Mouse (Mus musculus) bone marrow, adult 2 months (tissue): ENCODE measurements around the gene Rundc1. TPM values are rescaled to one million over a fixed set of nuclear protein-coding genes. Genes with fewer than 3 reads are reported as not detected.

ENCODE experiments used
- H3K27ac ChIP-seq: fragments of 200-500 bp; 2 replicates; pipeline ENCODE4 v1.5.1; 2012; ENCODE audit warnings: low read depth, mild to moderate bottlenecking, control low read depth, inconsistent platforms, low read length; ENCODE audit not compliant: control insufficient read depth, poor library complexity, insufficient read depth
- H3K4me1 ChIP-seq: fragments of 200-500 bp; 2 replicates; pipeline ENCODE4 v1.6.1; 2011; ENCODE audit warnings: low read length; ENCODE audit not compliant: control insufficient read depth, insufficient read depth
- H3K4me3 ChIP-seq: fragments of 200-500 bp; replicated peaks from 2 replicates; pipeline ENCODE3; 2011; ENCODE audit warnings: mild to moderate bottlenecking, low read depth, low read length, control low read depth; ENCODE audit not compliant: control insufficient read depth
- CTCF ChIP-seq: fragments of 200-500 bp; IDR thresholded peaks from 2 replicates; pipeline ENCODE4 v1.5.1; 2011; ENCODE audit warnings: low read length, control low read depth; ENCODE audit not compliant: control insufficient read depth, insufficient read depth
- POLR2A ChIP-seq: fragments of 200-500 bp; IDR thresholded peaks from 2 replicates; pipeline ENCODE4 v1.6.1; 2011; ENCODE audit warnings: low read depth, mild to moderate bottlenecking, control low read depth, low read length, borderline replicate concordance; ENCODE audit not compliant: control insufficient read depth
- WGBS: fragments of 180-500 bp; shearing (Covaris S2); methylation state at CpG from one replicate; pipeline ENCODE4 v1.1.7; 2018; 5-methylcytosine and 5-hydroxymethylcytosine counted together
- polyA plus RNA-seq: library from polyadenylated mRNA; stranded (reverse); fragments of >200 nt; gene quantifications from 2 replicates; pipeline ENCODE4 v1.2.4, GENCODE M21; 2011; ENCODE audit warnings: low replicate concordance; ENCODE audit not compliant: missing spikeins, insufficient read depth, insufficient read length

The Rundc1 gene
- polyA plus RNA-seq, 1 experiment = 10.7 TPM

DNA sequence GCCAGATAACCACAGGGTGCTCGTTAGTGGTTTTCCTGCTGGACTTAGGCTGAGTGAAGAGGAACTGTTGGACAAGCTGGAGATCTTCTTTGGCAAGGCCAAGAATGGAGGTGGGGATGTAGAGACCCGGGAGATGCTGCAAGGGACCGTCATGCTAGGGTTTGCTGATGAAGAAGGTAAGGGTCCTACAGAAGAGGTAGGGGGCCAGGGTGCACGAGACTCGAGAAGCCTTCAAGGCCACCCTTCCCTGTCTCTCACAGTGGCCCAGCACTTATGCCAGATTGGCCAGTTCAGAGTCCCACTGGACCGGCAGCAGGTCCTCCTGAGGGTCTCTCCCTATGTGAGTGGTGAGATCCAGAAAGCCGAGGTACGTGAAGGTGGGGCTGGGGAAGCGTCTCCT lies 32.7 kb downstream of the Rundc1 start:
- no peaks in the 10 kb centered on the region for H3K4me1 ChIP-seq
- H3K27ac ChIP-seq = no peak overlapping the region
- TF ChIP-seq POLR2A (no peak), CTCF (no peak)
- WGBS = 75% methylated on average over 9 of the region's 9 CpGs
- H3K4me3 ChIP-seq = no peak overlapping the region

GRCm38 (mm10) chr11:101458217-101458616 lies 33.3 kb downstream of the Rundc1 start:
- WGBS = 92% methylated on average over 12 of the region's 12 CpGs
- no peak overlapping the region for H3K4me3 ChIP-seq
- H3K27ac ChIP-seq = no peak overlapping the region
- no peaks in the 10 kb centered on the region for H3K4me1 ChIP-seq
- TF ChIP-seq POLR2A = no peak
- TF ChIP-seq CTCF = no peak

DNA sequence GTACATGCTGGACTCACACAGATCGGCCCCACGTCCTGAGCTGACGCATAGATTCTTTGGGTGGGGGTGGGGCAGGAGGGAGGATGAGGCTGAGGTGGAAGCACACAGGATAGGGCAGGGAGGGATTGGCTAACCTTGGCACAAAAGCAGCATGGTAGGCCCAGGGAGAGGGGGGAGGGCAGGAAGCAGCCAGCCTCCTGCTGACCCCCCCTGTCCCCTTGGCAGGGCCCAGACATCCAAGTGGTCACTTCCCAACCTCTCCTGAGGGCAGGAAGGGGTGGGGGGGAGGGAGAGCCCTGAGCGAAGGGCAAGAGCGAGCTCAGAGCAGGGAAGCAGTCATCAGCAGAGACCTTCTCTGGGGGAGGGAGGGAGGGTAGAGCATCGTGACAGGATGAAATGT lies 34.8 kb downstream of the Rundc1 start:
- H3K27ac ChIP-seq = no peak overlapping the region
- H3K4me1 ChIP-seq = peaks cover 1% of the 10 kb centered on the region; the same call in 1 of the 2 replicates
- WGBS = 75% methylated on average over 6 of the region's 6 CpGs
- no peak overlapping the region for H3K4me3 ChIP-seq
- TF ChIP-seq CTCF (no peak), POLR2A (no peak)

- no peak for TF ChIP-seq POLR2A
- TF ChIP-seq CTCF = no peak
- WGBS = 87% methylated on average over 15 of the region's 15 CpGs
- peaks cover 1% of the 10 kb centered on the region; the same call in 1 of the 2 replicates for H3K4me1 ChIP-seq
- no peak overlapping the region for H3K27ac ChIP-seq
- H3K4me3 ChIP-seq = no peak overlapping the region
Measured at GRCm38 (mm10) chr11:101460321-101460720, 35.4 kb downstream of the Rundc1 start.

DNA sequence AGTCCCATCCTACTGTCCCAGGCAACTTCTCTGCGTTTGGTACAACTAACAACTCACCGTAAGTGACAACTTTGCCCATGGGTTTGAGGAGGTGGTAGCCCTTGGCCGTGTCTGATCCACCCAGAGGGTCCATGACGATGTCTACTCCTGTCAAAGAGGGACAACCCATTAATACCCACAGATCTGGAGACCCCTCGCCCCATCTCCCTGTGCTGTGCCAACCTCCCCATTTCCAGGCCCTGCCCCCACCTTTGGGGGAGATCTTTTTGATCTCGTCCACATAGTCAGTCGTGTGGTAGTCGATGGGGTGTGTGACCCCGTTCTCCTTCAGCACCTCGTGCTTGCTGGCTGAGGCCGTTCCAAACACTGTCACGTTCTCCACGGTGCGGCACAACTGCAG lies 37.3 kb downstream of the Rundc1 start:
- 86% methylated on average over 14 of the region's 14 CpGs for WGBS
- no peak overlapping the region for H3K27ac ChIP-seq

DNA sequence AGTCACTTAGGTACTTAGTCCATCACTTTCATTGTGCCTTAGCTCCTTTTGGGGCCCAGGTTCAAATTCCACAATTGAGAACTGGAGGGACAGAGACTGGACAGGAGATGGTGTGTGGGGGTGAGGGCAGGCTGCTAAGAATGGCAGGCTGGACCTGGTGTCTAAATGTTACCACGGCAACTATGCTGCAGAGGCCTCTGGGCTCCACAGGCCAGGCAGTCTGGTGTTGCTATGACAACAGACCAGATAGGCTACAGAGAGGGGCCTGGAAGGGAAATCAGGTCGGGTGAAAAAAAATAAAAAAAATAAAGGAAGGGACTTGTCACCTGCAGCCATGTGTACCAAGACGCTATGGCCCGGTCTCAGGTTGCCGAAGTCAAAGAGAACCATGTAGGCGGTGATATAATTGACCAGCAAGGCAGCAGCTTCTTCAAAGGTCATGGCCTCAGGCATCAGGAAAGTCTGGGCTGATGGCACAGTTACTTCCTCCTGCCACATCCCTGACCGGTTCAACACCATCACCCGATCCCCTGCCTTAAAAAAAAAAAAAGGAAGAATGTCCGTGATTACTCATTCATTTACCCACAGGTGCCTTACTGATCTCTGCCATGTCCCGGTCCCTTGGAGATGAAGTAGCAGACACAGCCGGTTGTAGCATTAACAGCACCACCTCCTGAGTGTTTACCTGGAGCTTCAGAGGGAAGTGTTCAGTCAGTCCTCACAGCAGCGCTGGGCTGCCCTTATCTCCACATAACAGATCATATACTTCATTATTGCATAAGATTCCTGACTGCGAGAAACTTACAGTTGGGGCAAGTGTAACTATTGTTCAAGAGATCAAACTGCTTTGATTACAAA lies 37.9 kb downstream of the Rundc1 start:
- Histone ChIP-seq H3K27ac (no peak overlapping the region), H3K4me3 (no peak overlapping the region), H3K4me1 (peaks cover 4% of the 10 kb centered on the region)
- WGBS = 15% methylated on average over 13 of the region's 13 CpGs
- TF ChIP-seq CTCF (no peak), POLR2A (no peak)

More for the DNA sequence above, 37.3 kb downstream of the Rundc1 start:
- TF ChIP-seq POLR2A = 0 out of 2 replicates have a peak, but pooled peaks have one; percentile 3
- no peak for TF ChIP-seq CTCF
- Histone ChIP-seq H3K4me3 (no peak overlapping the region), H3K4me1 (peaks cover 4% of the 10 kb centered on the region)

- H3K4me1 ChIP-seq = peaks cover 4% of the 10 kb centered on the region
- H3K27ac ChIP-seq = peak within 1 kb of the TSS; percentile 58
- WGBS = 3% methylated on average over 12 of the region's 12 CpGs
- no peak for TF ChIP-seq POLR2A
- TF ChIP-seq CTCF = no peak
- H3K4me3 ChIP-seq = peak within 1 kb of the TSS; percentile 96
Measured at GRCm38 (mm10) chr11:101464211-101465100, 39.6 kb downstream of the Rundc1 start, which contains the start of gene Rnd2. Gene Rnd2, plus strand, starts transcription at chr11:101464999.

DNA sequence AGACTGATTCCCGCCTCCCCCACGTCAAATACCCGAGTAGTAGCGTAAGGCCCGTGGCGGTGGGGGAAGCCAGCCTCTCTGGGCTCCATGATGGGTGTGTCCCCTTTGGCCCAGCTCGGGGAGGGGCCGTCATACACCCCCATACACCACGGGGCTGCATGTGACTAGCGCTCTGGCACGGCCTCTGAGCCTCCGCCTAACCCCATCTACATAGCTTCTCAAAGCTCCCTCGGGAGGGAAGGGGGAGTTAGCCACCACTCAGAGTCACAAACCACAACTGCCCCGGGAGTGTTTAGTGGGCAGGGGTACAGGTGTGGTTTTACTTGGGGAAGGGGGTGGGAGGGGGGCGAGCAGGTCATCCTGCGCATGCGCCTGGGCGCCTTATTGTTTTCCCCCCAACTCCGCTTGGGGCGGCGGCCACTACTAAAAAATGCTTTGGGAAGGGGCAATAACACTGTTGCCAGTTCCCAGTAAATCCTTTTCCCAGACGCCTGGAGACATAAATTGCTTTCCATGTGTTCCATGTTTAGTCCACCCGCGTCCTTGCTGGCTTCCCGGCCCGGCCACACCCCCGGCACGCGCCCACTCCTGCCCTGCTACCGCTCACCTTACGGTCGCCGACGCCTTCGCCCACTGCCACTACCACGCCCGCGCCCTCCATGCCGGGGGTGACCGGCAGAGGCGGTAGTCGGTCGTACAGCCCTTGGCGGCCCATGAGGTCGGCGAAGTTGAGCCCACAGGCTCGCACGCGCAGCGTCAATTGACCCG lies 40.4 kb downstream of the Rundc1 start:
- Histone ChIP-seq H3K27ac (peak overlapping the region; percentile 58), H3K4me3 (peak overlapping the region; percentile 96), H3K4me1 (peaks cover 4% of the 10 kb centered on the region)
- TF ChIP-seq CTCF = no peak
- no peak for TF ChIP-seq POLR2A
- 1% methylated on average over 51 of the region's 51 CpGs for WGBS
